Mouse (Mus musculus) stomach, embryonic 14.5 days (tissue): ENCODE results near the gene Depdc7. TPM values are rescaled to one million over a fixed set of nuclear protein-coding genes. Genes with fewer than 3 reads are reported as not detected.

Experiments
- ATAC-seq: fragments of 200-750 bp; cut with Nextera tagmentation; 2 replicates; pipeline ENCODE4 v1.8.0; 2017; ENCODE audit warnings: low read depth, moderate TSS enrichment; ENCODE audit not compliant: insufficient number of reproducible peaks, insufficient read depth, low FRiP score
- H3K27ac ChIP-seq: fragments of 300-500 bp; sonication (generic); 2 replicates; pipeline ENCODE4 v1.5.1; 2014; ENCODE audit warnings: mild to moderate bottlenecking, low read length, moderate library complexity, mixed read lengths
- H3K27me3 ChIP-seq: fragments of 300-500 bp; sonication (generic); 2 replicates; pipeline ENCODE4 v1.6.1; 2014; ENCODE audit warnings: low read length, control low read depth, mixed read lengths; ENCODE audit not compliant: control insufficient read depth, insufficient read depth
- H3K36me3 ChIP-seq: fragments of 300-500 bp; sonication (generic); 2 replicates; pipeline ENCODE4 v1.6.1; 2014; ENCODE audit warnings: mild to moderate bottlenecking, control low read depth, low read length, moderate library complexity, mixed read lengths; ENCODE audit not compliant: control insufficient read depth, insufficient read depth
- H3K4me1 ChIP-seq: fragments of 300-500 bp; sonication (generic); 2 replicates; pipeline ENCODE4 v1.6.1; 2014; ENCODE audit warnings: low read length, control low read depth, mixed read lengths; ENCODE audit not compliant: control insufficient read depth, insufficient read depth
- H3K4me2 ChIP-seq: fragments of 300-500 bp; sonication (generic); replicated peaks from 2 replicates; pipeline ENCODE4 v1.6.1; 2014; ENCODE audit warnings: low read depth, low read length, control low read depth
- H3K4me3 ChIP-seq: fragments of 300-500 bp; sonication (generic); 2 replicates; pipeline ENCODE4 v1.5.1; 2014; ENCODE audit warnings: low read depth, low read length, control low read depth
- H3K9ac ChIP-seq: fragments of 300-500 bp; sonication (generic); replicated peaks from 2 replicates; pipeline ENCODE4 v1.6.1; 2014; ENCODE audit warnings: low read depth, mild to moderate bottlenecking, control low read depth, low read length, moderate library complexity, mixed read lengths
- H3K9me3 ChIP-seq: fragments of 300-500 bp; sonication (generic); 2 replicates; pipeline ENCODE4 v1.6.1; 2016; ENCODE audit warnings: low read depth, low read length, control low read depth; ENCODE audit not compliant: control insufficient read depth
- WGBS: fragments of 180-500 bp; shearing (Covaris S2); extraction: QIAGEN DNeasy Blood & Tissue Kit; methylation state at CpG from one replicate; pipeline ENCODE4 v1.1.7; 2014; 5-methylcytosine and 5-hydroxymethylcytosine counted together
- polyA plus RNA-seq: library from polyadenylated mRNA; unstranded; fragments of >200 nt; fragmentation: Nextera tagmentation; extraction: Ambion mirVana; gene quantifications from 2 replicates; pipeline ENCODE4 v1.2.1, GENCODE M21; 2014

Depdc7 gene
- polyA plus RNA-seq, 1 experiment from 2014 or later, result 10.7 TPM

DNA sequence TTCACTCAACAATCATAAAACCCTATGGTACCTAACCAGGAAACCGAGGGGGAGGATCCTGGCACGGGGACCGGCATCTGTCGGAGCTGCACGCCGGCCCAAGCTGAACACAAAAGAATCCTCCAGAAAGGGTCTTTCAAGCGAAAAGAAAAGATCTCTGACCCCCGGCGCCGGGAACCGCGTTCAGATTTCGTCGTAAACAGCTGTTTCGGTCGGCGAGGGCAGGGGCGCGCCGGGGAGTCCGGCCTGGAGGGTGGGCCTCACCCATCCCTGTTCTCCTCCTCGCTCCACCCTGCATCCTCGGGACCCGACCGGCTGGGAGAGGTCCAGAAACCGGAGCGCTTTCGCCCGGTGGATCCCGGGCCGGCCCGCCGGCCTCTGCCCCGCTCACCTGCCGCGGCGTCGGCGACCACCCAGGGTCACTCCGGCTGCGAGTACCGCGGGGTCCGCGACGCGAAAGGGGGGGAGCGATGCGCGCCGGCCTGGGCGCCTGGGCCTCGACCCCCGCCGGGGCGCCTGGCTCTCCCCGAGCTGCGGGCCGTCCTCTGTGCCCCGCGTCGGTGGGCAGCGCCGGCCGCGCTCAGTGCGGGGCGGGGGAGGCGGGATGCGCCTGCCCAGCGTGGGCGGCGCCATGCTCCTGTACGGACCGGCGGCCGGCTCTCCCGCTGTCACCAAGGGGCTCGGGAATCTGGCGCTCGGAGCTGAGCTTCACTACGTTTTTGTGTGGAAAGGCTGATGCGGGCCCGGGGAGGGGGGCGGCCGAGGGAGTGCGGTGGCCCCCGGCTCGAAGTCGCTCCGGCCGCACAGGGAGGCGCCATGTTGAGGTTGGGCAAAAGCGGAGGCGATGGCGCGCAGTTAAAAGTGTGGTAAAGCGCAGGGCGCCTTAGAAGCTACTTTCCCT lies 30.8 kb downstream of the Depdc7 start, which contains the start of gene Tcp11l1:
Tcp11l1 (minus strand) TSS at position 585 of the 901 bp plus-strand sequence.
- ATAC-seq, result peak; percentile 89

DNA sequence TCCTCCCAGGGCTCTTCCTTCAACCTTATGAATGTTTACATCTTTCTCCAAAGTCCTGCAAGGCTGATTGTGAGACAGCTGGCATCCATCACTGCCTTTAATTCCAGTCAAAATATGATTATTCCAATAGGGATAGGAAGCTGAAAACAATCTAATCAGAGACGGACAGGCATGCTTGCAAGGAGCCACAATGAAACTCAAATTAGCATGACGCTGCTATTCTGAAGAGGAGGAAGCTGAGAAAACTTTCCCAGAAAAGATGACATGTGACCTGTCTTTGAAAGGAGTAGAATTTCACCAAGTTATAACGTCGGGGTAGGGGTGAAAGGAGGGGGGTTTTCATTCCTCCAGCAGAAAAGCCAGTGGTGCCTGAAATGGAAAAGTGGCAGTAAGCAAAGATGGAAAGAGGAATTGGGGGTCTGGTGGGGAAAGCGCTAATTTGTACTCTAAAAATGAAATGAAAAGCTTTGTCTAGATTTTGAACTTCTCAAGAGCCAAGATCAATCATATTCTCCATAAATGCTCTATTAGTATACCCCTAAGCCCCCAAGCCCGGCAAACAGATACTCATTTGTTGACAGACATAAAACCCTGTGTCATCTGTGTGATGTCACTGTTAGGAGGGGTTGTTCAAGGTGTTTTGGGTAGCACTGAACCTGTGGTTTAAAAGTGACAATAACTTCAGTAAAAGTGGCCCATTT lies 31.9 kb downstream of the Depdc7 start:
- Histone ChIP-seq H3K9me3 (no peaks in the 10 kb centered on the region), H3K4me1 (0 out of 2 replicates have a peak, but pooled peaks cover 4% of the 10 kb centered on the region), H3K36me3 (no peaks in the 10 kb centered on the region; the same call in 1 of the 2 replicates), H3K4me3 (peak overlapping the region; percentile 59), H3K4me2 (peak overlapping the region; percentile 66), H3K27ac (no peak overlapping the region), H3K27me3 (no peaks in the 10 kb centered on the region), H3K9ac (no peak overlapping the region; the same call in 1 of the 2 replicates)
- 19% methylated on average over 6 of the region's 6 CpGs for WGBS
- ATAC-seq, result no peak

More for the DNA sequence above, 30.8 kb downstream of the Depdc7 start, which contains the start of gene Tcp11l1:
- H3K27ac ChIP-seq, result peak within 1 kb of the TSS; percentile 70
- H3K27me3 ChIP-seq, result no peaks in the 10 kb centered on the region
- peak within 1 kb of the TSS; percentile 66 for H3K4me2 ChIP-seq
- H3K9me3 ChIP-seq, result no peaks in the 10 kb centered on the region
- peak within 1 kb of the TSS; percentile 67 for H3K9ac ChIP-seq
- under 1% methylated on average over 78 of the region's 99 CpGs for WGBS
- H3K4me3 ChIP-seq, result peak within 1 kb of the TSS; percentile 59
- no peaks in the 10 kb centered on the region; the same call in 1 of the 2 replicates for H3K36me3 ChIP-seq
- H3K4me1 ChIP-seq, result 0 out of 2 replicates have a peak, but pooled peaks cover 4% of the 10 kb centered on the region

DNA sequence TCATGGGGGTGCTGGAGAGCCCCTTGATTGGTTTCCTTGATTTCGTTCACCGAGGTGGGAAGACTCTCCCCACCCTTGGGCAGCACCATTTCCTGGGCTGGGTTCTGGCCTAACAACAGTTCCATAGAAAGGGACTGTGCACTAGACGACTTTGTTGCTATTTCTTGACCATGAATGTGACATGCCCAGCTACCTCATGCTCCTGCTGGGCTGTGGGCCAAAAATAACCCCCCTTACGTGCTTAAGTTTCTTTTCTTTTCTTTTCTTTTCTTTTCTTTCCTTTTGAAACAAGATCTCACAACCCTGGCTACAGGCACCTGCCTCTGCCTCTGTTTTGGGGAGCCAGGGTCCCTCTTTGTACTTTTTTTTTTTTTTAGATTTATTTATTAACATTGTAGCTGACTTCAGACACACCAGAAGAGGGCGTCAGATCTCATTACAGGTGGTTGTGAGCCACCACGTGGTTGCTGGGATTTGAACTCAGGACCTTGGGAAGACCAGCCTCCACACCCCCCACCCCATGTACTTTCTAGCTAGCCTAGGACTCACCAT lies 32.8 kb downstream of the Depdc7 start:
- Histone ChIP-seq H3K9ac (no peak overlapping the region), H3K27me3 (no peaks in the 10 kb centered on the region), H3K27ac (no peak overlapping the region), H3K4me1 (0 out of 2 replicates have a peak, but pooled peaks cover 9% of the 10 kb centered on the region), H3K4me3 (no peak overlapping the region), H3K4me2 (no peak overlapping the region), H3K36me3 (no peaks in the 10 kb centered on the region; the same call in 1 of the 2 replicates), H3K9me3 (no peaks in the 10 kb centered on the region)
- ATAC-seq, result no peak
- WGBS, result 67% methylated on average over 6 of the region's 6 CpGs

DNA sequence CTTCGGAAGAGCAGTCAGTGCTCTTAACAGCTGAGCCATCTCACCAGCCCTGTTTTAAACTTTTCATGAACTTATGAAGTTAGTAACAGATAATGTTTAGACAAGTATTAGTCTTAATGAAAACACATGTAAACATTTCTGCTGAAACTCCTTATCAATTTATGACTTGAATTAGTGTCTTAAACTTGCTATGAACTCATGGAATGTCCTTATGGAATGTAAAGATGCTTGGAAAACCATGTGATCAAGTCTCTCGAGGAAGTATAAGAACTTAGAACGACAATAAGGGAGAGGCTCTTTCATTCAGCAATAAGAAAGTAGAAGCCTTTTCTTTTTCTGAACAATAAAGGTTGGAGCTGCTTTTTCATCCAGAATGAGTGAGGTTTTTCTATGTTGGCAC lies 38.3 kb downstream of the Depdc7 start:
- Histone ChIP-seq H3K9me3 (no peaks in the 10 kb centered on the region), H3K27ac (no peak overlapping the region), H3K4me1 (0 out of 2 replicates have a peak, but pooled peaks cover 4% of the 10 kb centered on the region), H3K9ac (no peak overlapping the region), H3K36me3 (no peaks in the 10 kb centered on the region; the same call in 1 of the 2 replicates), H3K27me3 (no peaks in the 10 kb centered on the region), H3K4me2 (no peak overlapping the region), H3K4me3 (no peak overlapping the region)
- ATAC-seq, result no peak
- 44% methylated on average over 3 of the region's 3 CpGs for WGBS

DNA sequence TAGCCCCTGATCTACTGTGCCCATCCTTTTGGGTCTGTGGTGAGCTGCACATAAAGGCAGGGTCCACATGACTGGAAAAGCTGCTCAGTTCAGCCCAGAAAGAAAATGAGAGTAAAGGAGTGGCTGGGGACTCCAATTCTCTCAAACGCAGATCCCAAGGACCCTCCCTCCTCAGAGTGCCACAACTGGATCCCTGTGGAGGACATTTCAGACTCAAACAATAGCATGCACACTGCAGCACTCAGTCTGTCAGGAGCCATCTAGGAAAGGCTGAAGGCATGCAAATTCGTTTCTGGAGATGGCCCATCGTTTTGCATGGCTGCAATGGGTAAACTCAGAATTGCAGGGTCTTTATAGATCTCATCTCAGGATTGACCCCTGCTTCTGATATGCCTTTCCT lies 39.5 kb downstream of the Depdc7 start:
- Histone ChIP-seq H3K4me2 (no peak overlapping the region), H3K36me3 (no peaks in the 10 kb centered on the region), H3K27me3 (no peaks in the 10 kb centered on the region), H3K9me3 (no peaks in the 10 kb centered on the region), H3K27ac (no peak overlapping the region), H3K4me3 (no peak overlapping the region), H3K9ac (no peak overlapping the region), H3K4me1 (0 out of 2 replicates have a peak, but pooled peaks cover 4% of the 10 kb centered on the region)
- ATAC-seq, result no peak
- 78% methylated on average over 3 of the region's 3 CpGs for WGBS

DNA sequence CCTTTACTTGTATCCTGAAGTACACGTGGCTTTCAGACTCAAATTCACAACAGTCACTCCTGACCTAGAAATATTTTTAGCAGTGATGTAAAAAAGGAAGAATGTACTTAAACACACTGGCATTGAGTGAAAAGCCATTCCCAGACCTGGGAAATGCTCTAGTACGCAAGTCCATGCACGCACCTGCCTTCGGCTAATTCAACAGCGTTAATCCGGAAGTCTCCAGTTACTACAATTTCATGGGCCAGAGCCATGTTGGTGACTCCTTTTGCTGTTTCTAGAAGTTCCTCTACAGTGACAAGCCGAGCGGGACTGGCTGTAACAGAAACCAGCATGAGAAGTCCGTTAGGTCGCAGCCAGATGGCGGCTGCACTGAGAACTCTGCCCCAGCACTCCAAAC lies 43.0 kb downstream of the Depdc7 start:
- no peak overlapping the region for H3K4me3 ChIP-seq
- no peaks in the 10 kb centered on the region for H3K27me3 ChIP-seq
- H3K36me3 ChIP-seq, result no peaks in the 10 kb centered on the region
- H3K4me1 ChIP-seq, result no peaks in the 10 kb centered on the region
- WGBS, result 82% methylated on average over 11 of the region's 11 CpGs
- no peak overlapping the region for H3K4me2 ChIP-seq
- H3K9me3 ChIP-seq, result no peaks in the 10 kb centered on the region
- no peak for ATAC-seq
- H3K9ac ChIP-seq, result no peak overlapping the region
- no peak overlapping the region for H3K27ac ChIP-seq

DNA sequence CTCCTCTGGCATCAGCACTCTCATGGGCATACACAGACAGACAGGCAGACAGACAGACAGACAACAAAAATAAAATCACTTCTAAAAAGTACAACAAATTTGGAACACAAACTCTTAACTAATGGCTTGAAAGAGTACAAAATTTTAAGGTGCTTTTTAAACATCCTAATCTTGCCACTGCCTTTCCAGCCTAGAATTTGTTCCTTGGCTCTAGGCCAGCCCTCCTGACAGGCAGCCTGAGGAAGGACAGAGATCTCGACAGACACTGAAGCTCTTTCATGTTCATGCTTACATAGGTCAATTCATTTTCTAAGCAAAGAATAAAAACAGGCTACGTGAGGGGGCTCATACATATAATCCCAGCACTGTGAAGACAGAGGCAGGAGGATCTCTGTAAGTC lies 50.1 kb downstream of the Depdc7 start:
- Histone ChIP-seq H3K9me3 (no peaks in the 10 kb centered on the region), H3K4me2 (no peak overlapping the region), H3K27me3 (no peaks in the 10 kb centered on the region), H3K4me3 (no peak overlapping the region), H3K4me1 (no peaks in the 10 kb centered on the region), H3K9ac (no peak overlapping the region), H3K27ac (no peak overlapping the region), H3K36me3 (no peaks in the 10 kb centered on the region)
- WGBS, result 36% methylated on average over 2 of the region's 2 CpGs
- ATAC-seq, result no peak

DNA sequence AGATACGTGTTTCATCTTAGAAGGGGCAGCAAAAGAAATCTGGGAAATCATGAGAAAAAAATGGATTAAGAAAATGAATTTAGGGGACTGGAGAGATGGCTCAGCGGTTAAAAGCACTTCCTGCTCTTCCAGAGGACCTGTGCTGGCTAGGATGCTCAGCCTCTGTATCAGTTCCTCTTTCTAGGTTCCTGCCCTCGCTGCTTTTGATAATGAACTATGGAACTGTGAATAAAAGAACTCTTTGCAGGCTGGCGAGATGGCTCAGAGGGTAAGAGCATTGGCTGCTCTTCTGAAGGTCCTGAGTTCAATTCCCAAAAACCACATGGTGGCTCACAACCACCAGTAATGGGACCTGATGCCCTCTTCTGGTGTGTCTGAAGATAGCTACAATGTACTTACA lies 52.0 kb downstream of the Depdc7 start:
- WGBS, result 83% methylated on average over 4 of the region's 4 CpGs
- no peak overlapping the region for H3K4me3 ChIP-seq
- no peak for ATAC-seq
- no peak overlapping the region for H3K4me2 ChIP-seq
- no peaks in the 10 kb centered on the region for H3K27me3 ChIP-seq
- H3K4me1 ChIP-seq, result no peaks in the 10 kb centered on the region
- no peaks in the 10 kb centered on the region for H3K36me3 ChIP-seq
- H3K9ac ChIP-seq, result no peak overlapping the region
- no peaks in the 10 kb centered on the region for H3K9me3 ChIP-seq
- H3K27ac ChIP-seq, result no peak overlapping the region
